Mouse (Mus musculus) liver, embryonic 12.5 days (tissue): ENCODE data around the gene Sarnp. TPM values are rescaled to one million over a fixed set of nuclear protein-coding genes. Genes with fewer than 3 reads are reported as not detected.

Experiments used
- ATAC-seq: fragments of 200-750 bp; cut with Nextera tagmentation; 2 replicates; pipeline ENCODE4 v1.8.0; 2017; ENCODE audit warnings: moderate number of reproducible peaks, mild to moderate bottlenecking, moderate library complexity
- H3K27ac ChIP-seq: fragments of 300-500 bp; sonication (generic); 2 replicates; pipeline ENCODE4 v1.5.1; 2016; ENCODE audit warnings: mild to moderate bottlenecking
- H3K27me3 ChIP-seq: fragments of 300-500 bp; sonication (generic); replicated peaks from 2 replicates; pipeline ENCODE4 v1.6.1; 2016; ENCODE audit warnings: mild to moderate bottlenecking, moderate library complexity
- H3K36me3 ChIP-seq: fragments of 300-500 bp; sonication (generic); 2 replicates; pipeline ENCODE4 v1.6.1; 2016; ENCODE audit warnings: mild to moderate bottlenecking, moderate library complexity
- H3K4me1 ChIP-seq: fragments of 300-500 bp; sonication (generic); 2 replicates; pipeline ENCODE4 v1.6.1; 2016
- H3K4me2 ChIP-seq: fragments of 300-500 bp; sonication (generic); 2 replicates; pipeline ENCODE4 v1.6.1; 2016; ENCODE audit warnings: mild to moderate bottlenecking, moderate library complexity
- H3K4me3 ChIP-seq: fragments of 300-500 bp; sonication (generic); 2 replicates; pipeline ENCODE4 v1.5.1; 2016; ENCODE audit warnings: mild to moderate bottlenecking, moderate library complexity
- H3K9ac ChIP-seq: fragments of 300-500 bp; sonication (generic); 2 replicates; pipeline ENCODE4 v1.6.1; 2016; ENCODE audit warnings: mild to moderate bottlenecking, moderate library complexity
- H3K9me3 ChIP-seq: fragments of 300-500 bp; sonication (generic); replicated peaks from 2 replicates; pipeline ENCODE4 v1.6.1; 2016; ENCODE audit warnings: mild to moderate bottlenecking, moderate library complexity
- WGBS: fragments of 180-500 bp; shearing (Covaris S2); methylation state at CpG from one replicate; pipeline ENCODE4 v1.1.7; 2016; ENCODE audit not compliant: insufficient replicate concordance; 5-methylcytosine and 5-hydroxymethylcytosine counted together
- polyA plus RNA-seq: library from polyadenylated mRNA; unstranded; fragments of >200 nt; fragmentation: Nextera tagmentation; extraction: Ambion mirVana; gene quantifications from 2 replicates; pipeline ENCODE4 v1.2.1, GENCODE M21; 2016

The Sarnp gene
- polyA plus RNA-seq, 1 experiment from 2014 or later: 161 TPM

DNA sequence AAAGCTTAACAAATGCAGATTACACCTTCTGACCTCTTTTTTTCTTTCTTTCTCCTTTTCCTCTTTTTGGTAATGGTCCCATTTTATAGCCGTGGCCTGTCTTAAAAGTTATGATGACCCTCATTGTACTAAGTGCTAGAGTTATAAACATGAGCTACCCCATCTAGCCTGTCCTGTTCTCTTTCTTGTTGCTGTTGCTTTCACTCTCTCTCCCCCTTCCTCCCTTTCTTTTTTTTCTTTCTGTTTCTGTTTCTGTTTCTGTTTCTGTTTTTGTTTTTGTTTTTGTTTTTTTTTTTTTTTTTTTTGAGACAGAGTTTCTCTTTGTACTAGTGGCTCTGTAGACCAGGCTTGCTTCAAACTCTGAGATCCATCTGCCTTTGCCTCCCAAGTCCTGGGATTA, 49.4 kb downstream of the Sarnp start:
- no peak for ATAC-seq
- 91% methylated on average over 1 of the region's 1 CpGs for WGBS
- H3K36me3 ChIP-seq: peaks cover 71% of the 10 kb centered on the region

DNA sequence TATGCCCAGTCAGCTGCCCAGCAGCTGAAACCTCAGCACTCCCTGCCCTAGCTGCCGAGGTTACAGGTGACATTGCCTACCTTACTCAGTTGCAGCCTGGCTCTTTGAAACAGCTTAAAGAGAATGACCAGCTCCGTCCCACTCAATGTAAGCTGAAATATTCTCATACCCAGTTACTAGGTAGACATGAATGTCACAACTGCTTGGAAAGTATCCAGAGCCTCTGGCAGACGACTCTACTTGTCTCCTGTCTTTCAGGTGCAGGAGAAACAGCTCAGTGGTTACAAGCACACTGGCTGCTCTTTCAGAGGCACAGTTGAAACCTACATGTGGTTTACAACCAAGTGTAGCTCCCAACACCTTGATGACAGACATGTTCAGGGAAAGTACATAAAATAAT, 53.2 kb downstream of the Sarnp start:
- ATAC-seq: no peak
- WGBS: 81% methylated on average over 3 of the region's 3 CpGs
- H3K4me3 ChIP-seq: no peak overlapping the region
- H3K9me3 ChIP-seq: no peaks in the 10 kb centered on the region
- no peak overlapping the region for H3K27ac ChIP-seq
- H3K27me3 ChIP-seq: no peaks in the 10 kb centered on the region
- peaks cover 86% of the 10 kb centered on the region for H3K36me3 ChIP-seq
- H3K4me2 ChIP-seq: no peak overlapping the region
- H3K9ac ChIP-seq: no peak overlapping the region
- H3K4me1 ChIP-seq: no peaks in the 10 kb centered on the region

More for the DNA sequence above, 49.4 kb downstream of the Sarnp start:
- H3K27ac ChIP-seq: no peak overlapping the region
- no peaks in the 10 kb centered on the region for H3K4me1 ChIP-seq
- H3K4me2 ChIP-seq: no peak overlapping the region
- H3K9ac ChIP-seq: no peak overlapping the region
- no peaks in the 10 kb centered on the region for H3K27me3 ChIP-seq
- no peaks in the 10 kb centered on the region for H3K9me3 ChIP-seq
- H3K4me3 ChIP-seq: no peak overlapping the region

DNA sequence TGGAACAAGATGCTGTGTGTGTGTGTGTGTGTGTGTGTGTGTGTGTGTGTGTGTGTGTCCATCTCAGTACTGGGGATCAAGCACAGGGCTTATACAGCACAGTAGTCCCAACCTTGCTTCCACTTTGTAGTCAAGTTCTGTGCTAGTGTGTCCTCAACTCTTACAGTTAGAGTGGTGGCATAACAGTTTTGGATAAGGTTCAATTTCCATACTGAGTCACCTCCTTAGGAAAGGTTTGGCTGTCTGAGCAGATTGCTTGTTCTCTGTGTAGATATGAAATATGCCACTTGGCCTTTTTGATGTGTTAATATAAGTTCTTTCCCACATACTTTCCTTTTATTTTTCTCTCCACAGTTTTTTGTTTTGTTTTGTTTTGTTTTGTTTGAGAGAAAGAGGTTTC, 61.2 kb downstream of the Sarnp start:
- H3K4me2 ChIP-seq: no peak overlapping the region
- H3K9me3 ChIP-seq: no peaks in the 10 kb centered on the region
- no peak overlapping the region for H3K4me3 ChIP-seq
- no peaks in the 10 kb centered on the region for H3K27me3 ChIP-seq
- no peak for ATAC-seq
- H3K36me3 ChIP-seq: peaks cover 56% of the 10 kb centered on the region
- H3K27ac ChIP-seq: no peak overlapping the region
- no peak overlapping the region for H3K9ac ChIP-seq
- H3K4me1 ChIP-seq: no peaks in the 10 kb centered on the region

DNA sequence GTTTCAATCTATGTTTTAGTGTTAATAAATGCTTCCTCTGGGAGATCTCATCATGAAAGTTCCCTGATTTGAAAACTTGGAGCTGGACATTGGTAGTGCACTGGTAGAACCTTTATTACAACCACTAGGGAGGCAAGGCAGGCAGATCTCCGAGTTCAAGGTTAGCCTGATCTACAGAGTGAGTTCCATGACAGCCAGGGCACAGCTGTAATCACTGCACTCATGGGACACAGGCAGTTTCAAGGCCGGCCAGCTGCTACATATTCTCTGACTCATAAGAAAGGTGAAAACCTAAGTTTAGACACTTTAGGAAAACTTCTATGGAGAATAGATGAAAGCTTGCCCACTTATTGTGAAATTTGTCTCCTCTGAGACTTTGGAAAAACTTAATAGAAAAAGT, 61.7 kb downstream of the Sarnp start:
- no peak for ATAC-seq
- Histone ChIP-seq H3K27ac (no peak overlapping the region), H3K9me3 (no peaks in the 10 kb centered on the region), H3K4me2 (no peak overlapping the region), H3K36me3 (peaks cover 51% of the 10 kb centered on the region), H3K4me3 (no peak overlapping the region), H3K27me3 (no peaks in the 10 kb centered on the region), H3K4me1 (no peaks in the 10 kb centered on the region), H3K9ac (no peak overlapping the region)
- 73% methylated on average over 2 of the region's 2 CpGs for WGBS

DNA sequence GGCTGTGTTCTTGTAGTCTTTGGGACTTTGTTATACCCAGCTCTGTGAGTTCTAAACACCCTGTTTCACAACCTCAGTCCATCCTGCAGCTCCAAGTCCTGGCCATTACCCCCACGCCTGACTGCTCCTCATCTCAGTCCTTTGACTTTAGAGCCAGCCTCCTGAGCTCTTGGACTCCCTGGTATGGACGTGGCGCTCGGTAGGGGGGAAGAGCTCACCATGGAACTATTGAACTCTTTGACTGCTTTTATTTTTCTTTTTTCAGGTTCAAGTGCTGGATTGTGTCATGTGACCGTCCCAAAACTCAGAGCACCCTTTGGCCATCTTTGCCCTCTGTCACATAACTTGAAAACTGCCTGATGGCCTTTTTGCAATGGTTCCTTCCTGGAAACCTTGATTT, 64.9 kb downstream of the Sarnp start:
- 69% methylated on average over 5 of the region's 5 CpGs for WGBS
- Histone ChIP-seq H3K27me3 (no peaks in the 10 kb centered on the region), H3K4me2 (no peak overlapping the region), H3K4me3 (no peak overlapping the region), H3K9me3 (no peaks in the 10 kb centered on the region), H3K9ac (no peak overlapping the region), H3K36me3 (peaks cover 22% of the 10 kb centered on the region), H3K4me1 (peaks cover 15% of the 10 kb centered on the region), H3K27ac (no peak overlapping the region)
- ATAC-seq: no peak

DNA sequence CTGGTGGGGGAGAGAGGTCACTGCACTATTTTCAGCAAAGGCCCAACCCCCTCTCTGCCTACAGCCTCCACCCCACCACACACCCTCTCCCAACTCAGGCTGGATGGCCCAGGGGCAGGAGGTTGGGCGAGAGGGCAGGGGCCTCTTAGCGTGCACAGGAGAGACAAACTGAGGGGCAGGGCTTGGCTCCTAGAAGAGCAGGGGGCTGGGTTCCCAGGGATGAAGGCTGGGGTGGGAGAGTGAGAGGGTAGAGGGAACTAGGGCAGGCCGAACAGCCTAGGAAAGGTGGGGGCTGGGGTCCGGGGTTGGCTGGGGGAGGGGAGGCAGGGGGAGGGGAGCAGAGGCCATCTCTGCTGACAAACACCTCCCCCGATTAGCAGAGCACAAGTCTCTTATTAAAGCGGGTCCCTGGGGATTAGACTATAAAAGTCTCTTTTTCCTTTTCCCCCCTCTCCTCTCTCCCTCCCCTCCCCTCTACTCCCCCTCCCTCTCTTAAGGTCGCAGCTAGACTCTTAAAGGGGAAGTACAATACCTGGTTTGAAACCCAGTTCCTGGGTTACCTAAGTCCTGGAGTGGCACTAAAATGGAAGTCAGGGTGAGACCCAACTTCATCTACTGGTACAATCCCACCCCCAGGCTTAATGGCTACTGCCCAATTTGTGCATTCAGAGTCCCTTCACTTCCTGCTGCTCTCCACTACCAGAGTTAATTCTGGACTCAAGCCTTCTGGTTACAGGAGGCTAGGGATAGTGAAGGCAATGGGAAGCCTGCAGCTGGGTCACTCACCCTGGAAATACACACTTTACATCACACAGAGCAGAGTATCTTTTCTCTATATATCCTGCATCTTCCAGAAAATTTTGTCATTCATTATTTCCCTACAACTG, 72.1 kb downstream of the Sarnp start:
- H3K4me1 ChIP-seq: peaks cover 44% of the 10 kb centered on the region
- peaks cover 66% of the 10 kb centered on the region for H3K27me3 ChIP-seq
- H3K36me3 ChIP-seq: no peaks in the 10 kb centered on the region
- ATAC-seq: peak; percentile 76
- H3K4me3 ChIP-seq: peak overlapping the region; percentile 20
- peak overlapping the region; percentile 80 for H3K4me2 ChIP-seq
- no peaks in the 10 kb centered on the region for H3K9me3 ChIP-seq
- 0 out of 2 replicates have a peak overlapping the region, but pooled peaks have one; percentile 1 for H3K9ac ChIP-seq
- H3K27ac ChIP-seq: peak overlapping the region; percentile 27; the same call in 1 of the 2 replicates
- WGBS: 5% methylated on average over 5 of the region's 7 CpGs

DNA sequence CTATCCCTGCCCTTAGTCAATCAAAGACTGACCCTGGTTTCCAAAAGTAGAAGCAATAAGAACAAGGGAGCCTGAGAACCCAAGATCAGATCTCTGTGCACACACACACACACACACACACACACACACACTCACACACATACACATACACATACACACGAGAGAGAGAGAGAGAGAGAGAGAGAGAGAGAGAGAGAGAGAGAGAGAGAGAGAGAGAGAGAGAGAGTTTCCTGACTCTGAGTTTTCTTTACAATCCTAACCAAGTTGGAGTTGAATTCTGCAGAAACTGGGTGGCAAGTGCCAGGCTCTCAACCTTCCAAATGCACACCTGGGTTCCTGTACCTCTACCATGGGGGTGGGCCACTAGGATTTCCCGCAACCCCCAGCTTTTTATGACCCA, 72.7 kb downstream of the Sarnp start:
- WGBS: 50% methylated on average over 1 of the region's 2 CpGs
- peak overlapping the region; percentile 80 for H3K4me2 ChIP-seq
- peak overlapping the region; percentile 62; the same call in 1 of the 2 replicates for H3K4me3 ChIP-seq
- H3K27me3 ChIP-seq: peaks cover 72% of the 10 kb centered on the region
- no peaks in the 10 kb centered on the region for H3K36me3 ChIP-seq
- no peak for ATAC-seq
- H3K9me3 ChIP-seq: no peaks in the 10 kb centered on the region
- peak overlapping the region; percentile 27; the same call in 1 of the 2 replicates for H3K27ac ChIP-seq
- peaks cover 44% of the 10 kb centered on the region for H3K4me1 ChIP-seq
- H3K9ac ChIP-seq: no peak overlapping the region

DNA sequence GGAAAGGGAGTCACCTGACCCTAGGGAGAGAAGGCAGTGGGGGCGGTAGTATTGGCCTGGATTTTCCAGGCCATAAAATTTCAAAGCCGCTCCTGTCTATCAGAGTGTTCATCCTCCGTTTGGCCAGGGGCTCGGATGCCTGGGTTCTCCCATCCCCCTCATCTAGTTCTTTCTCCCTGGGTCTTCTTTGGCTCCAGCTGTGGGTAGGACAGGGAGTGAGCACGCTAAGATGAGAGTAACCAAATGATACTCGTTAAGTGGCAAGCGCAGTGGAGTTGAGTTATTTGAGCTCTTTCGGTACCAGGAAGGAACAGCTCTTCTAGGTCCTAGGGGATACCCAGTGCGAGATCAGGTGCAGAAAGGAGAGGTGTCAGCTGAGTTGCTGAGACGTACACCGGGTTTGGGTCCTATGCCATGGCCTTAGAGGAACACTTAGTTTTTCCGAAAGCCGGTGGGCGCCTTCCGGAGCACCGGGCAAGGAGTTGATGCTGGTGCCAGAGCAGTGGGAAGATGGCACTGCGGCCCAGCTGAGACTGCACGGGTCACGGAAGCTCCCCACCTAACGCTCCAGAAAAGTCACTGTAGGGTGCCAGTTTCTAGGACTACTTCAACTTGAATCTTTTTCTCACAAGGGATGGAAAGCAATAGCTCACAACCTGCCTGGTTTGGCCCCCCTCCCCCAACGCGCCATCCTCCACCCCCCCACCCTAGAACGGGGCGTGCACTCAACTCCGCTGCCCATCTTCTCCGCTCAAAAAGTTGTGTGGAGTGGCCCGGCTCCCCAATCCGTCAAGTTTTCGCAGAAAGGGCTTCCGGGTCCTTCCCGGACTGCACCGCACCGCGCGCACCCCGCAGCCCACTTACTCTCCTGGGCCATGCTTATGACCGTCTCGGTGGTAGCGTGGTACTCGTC, 73.5 kb downstream of the Sarnp start:
- Histone ChIP-seq H3K27ac (peak overlapping the region; percentile 56; the same call in 1 of the 2 replicates), H3K4me3 (peak overlapping the region; percentile 62), H3K36me3 (no peaks in the 10 kb centered on the region), H3K9ac (peak overlapping the region; percentile 60), H3K9me3 (no peaks in the 10 kb centered on the region), H3K27me3 (peaks cover 80% of the 10 kb centered on the region), H3K4me1 (peaks cover 41% of the 10 kb centered on the region), H3K4me2 (peak overlapping the region; percentile 80)
- 0 out of 2 replicates have a peak, but pooled peaks have one; percentile 3 for ATAC-seq
- WGBS: 4% methylated on average over 40 of the region's 40 CpGs

DNA sequence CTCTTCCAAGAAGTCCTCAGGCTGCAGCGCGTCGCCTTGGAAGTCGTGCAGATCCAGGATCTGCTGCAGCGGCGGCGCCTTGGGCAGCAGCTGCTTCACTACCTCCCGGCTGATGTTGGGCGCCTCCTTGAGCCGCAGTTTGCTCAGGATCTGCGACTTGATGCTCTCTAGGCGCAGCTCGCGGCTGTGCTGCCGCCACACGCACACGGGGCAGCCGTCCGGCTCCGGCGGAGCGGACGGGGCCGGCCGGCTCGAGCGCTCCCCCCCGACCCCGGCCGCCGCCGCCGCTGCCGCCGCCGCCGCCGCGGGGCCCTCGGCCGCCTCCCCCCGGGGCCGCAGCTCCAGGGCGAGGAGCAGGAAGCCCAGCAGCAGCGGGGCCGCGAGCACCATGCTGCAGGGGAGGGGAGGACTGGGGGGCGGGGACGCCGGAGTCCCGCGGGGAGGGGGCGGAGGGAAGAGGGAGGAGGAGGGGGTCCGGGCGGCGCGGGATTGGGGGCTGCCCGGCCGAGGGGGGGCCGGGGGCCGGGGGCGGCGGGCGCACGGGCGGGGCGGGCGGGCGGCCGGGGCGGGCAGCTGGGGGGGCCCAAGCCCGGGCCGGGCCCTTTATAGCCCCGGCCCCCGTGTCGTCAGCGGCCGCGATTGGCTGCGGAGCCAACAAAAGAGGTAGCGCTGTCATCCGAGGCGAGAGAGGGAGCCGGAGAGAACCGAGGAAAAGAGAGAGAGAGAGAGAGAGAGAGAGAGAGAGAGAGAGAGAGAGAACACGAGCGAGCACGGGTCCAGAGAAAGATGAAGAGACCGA, 74.4 kb downstream of the Sarnp start, which contains the start of gene Gdf11:
Gene Gdf11, minus strand, starts transcription at position 423 of the 799 bp plus-strand sequence.
- WGBS: under 1% methylated on average over 60 of the region's 89 CpGs
- no peaks in the 10 kb centered on the region for H3K9me3 ChIP-seq
- peak within 1 kb of the TSS; percentile 56; the same call in 1 of the 2 replicates for H3K27ac ChIP-seq
- ATAC-seq: 0 out of 2 replicates have a peak, but pooled peaks have one; percentile 7
- peaks cover 37% of the 10 kb centered on the region for H3K4me1 ChIP-seq
- H3K4me3 ChIP-seq: peak within 1 kb of the TSS; percentile 62
- no peaks in the 10 kb centered on the region for H3K36me3 ChIP-seq
- peaks cover 89% of the 10 kb centered on the region for H3K27me3 ChIP-seq
- peak within 1 kb of the TSS; percentile 80 for H3K4me2 ChIP-seq
- peak within 1 kb of the TSS; percentile 60 for H3K9ac ChIP-seq

DNA sequence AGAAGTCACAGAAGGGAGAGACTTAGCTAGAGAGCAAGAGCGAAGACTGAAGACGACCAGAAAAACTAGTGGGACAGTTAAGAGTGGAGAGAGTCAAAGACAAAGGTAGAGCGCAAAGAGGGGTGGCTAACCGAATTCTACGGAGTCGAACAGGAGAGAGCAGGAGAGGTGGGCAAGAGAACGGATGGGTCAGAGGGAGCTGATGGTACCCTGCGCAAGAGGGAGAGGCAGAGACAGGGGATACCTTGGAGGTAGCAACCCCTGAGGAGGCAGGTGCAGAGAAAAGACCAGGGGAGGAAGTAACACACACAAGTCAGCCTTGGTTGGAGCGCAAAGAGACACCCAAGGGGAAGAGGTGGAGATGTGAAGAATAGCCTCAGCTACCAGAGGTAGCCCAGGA, 75.1 kb downstream of the Sarnp start:
- no peaks in the 10 kb centered on the region for H3K36me3 ChIP-seq
- H3K27ac ChIP-seq: no peak overlapping the region
- peaks cover 96% of the 10 kb centered on the region for H3K27me3 ChIP-seq
- H3K9ac ChIP-seq: peak overlapping the region; percentile 27; the same call in 1 of the 2 replicates
- ATAC-seq: no peak
- peak overlapping the region; percentile 80 for H3K4me2 ChIP-seq
- H3K4me3 ChIP-seq: peak overlapping the region; percentile 62
- 3% methylated on average over 9 of the region's 9 CpGs for WGBS
- peaks cover 37% of the 10 kb centered on the region for H3K4me1 ChIP-seq
- no peaks in the 10 kb centered on the region for H3K9me3 ChIP-seq

DNA sequence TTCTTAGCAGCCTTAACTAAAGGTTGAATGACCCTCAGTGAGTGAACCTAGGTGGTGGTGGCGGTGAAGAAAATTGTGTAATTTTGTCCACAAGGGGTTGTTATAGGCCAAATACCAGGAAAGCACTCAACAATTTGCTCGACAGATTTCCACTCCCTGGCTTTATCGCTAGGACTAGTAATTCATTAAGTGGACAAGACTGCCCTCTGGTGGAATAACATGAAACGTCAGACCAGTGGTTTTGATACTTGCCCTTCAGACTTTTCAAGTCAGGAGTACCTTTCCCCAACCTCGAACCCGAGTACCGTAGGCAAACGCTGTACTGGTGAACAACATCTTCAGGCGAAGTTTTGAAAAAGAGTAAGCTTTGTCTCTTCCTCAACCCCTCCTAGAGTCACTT, 78.3 kb downstream of the Sarnp start:
- Histone ChIP-seq H3K4me3 (no peak overlapping the region), H3K27me3 (peaks cover 76% of the 10 kb centered on the region), H3K9ac (no peak overlapping the region), H3K4me1 (peaks cover 15% of the 10 kb centered on the region; the same call in 1 of the 2 replicates), H3K36me3 (no peaks in the 10 kb centered on the region), H3K9me3 (no peaks in the 10 kb centered on the region), H3K4me2 (peak overlapping the region; percentile 33), H3K27ac (no peak overlapping the region)
- under 1% methylated on average over 9 of the region's 9 CpGs for WGBS
- ATAC-seq: no peak
